Mouse (Mus musculus): Measurements from ENCODE around the gene Prkce.

Gene Prkce

DNA sequence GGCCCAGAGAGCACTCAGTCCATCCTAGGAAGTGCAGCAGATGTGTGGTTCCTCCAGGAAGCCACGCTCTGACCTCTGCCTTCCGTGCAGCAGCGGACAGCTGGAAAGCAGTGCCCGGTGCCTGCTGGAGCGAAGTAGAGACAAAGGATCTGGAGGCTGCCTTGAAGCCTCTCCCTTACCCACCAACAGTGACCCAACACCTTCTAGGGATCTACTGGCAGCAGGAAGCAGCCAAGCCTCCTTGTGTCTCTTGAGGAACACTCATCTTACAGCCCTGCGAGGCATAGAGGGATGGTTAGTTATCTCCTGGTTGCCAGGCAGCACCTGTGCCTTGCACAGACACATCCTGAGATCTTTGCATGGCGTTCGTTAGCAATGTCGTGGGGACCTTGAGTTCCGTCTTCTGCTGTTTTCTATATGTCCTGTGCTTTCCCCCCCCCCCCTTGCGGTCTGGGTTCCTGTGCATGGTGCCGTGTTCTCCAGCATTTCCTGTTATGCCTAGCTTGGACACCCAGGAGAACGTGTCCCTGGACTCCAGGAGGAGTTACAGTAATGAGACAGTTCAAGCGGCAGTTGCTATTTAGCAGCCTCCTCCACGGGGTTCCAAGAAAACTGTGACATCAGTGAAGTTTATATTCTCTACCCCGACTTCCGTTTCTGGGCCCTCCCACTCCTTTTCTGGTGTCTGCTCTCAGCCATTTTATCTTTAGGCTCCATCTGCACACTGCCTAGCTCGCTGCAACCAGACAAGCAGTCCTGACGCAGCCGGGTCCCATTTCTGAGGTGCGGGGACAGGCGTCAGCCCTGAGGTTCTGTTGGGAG lies 133.4 kb downstream of the Prkce start:
- DNase-seq (ENCODE audit: low spot score in 2 of 2) = peak; percentile 68 to 84

GRCm38 (mm10) chr17:86302266-86302665 lies 134.7 kb downstream of the Prkce start:
- peak; percentile 36 to 51 for DNase-seq (ENCODE audit: low spot score in 2 of 2)

- no peak for DNase-seq (ENCODE audit: low spot score in 2 of 2)
Observed at GRCm38 (mm10) chr17:86302861-86303331, 135.3 kb downstream of the Prkce start.

- DNase-seq (ENCODE audit: low spot score in 2 of 2) = no peak
Observed at GRCm38 (mm10) chr17:86303401-86304243, 136.0 kb downstream of the Prkce start.

DNA sequence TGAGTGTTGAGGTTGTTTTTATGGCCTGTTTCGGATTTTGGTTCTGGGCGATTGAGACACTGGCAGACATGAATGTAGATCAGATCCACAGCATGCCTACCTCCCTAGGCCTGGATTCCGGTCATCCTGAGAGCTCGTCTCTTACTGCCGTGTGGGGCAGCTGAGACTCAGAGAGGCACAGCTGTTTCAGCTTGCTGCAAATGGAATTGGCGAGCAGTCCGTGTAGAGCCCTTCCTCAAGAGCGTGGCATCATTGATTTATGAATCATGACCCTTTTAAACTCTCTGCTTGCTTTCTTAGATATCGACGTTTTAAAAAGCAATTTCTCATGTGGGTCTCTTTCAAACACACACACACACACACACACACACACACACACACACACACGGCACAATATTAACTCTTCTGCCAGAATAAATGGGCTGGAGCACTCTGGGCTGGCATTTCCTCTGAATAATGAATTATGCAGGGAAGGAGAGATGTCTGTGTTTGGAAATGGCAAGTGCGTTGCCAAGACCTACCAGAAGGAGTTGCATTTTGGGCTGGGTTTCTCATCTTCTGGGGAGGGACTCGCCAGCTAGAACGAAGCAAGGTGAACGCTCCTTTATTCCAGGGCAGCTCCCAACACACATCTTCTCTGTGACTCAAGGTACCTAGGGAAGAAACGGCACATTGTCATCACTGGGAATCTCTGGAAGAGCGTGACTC lies 137.5 kb downstream of the Prkce start:
- DNase-seq (ENCODE audit: low spot score in 2 of 2) = no peak

- no peak for DNase-seq (ENCODE audit: low spot score in 2 of 2)
Observed at GRCm38 (mm10) chr17:86306161-86306560, 138.6 kb downstream of the Prkce start.

DNA sequence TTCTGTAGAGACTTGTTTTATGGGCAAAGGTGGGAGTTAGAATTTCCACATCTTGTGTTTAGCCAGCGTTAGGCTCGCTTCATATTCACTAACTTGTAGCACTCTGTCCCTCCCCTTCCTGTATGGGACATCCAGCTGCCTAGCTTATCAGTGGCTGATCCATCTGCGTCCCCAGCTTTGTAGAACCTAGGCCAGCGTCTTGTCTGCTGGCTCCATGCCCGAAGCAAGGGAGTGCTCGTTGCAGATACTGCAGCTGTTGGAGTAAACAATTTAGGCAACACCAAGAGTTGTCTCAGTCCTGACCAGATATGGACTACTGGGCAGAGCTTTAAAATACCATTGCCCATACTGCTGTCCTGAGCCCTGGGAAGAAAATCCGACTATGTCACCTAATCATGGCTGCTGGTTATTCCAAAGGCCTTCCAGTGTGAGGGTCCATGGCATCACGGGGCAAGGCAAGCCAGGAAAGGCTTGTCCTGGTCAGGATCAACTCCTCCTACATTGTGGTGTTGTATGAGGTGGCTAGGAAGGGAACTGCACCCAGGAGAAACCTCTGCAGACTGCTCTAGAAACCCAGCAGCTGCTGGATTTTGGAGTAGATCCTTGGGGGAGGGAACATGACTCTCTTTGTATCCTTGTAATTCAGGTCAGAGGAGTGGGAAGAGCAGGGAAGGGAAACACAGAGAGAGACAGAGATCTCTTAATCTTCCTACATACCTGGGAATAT lies 146.0 kb downstream of the Prkce start:
- no peak for DNase-seq (ENCODE audit: low spot score in 2 of 2)

DNA sequence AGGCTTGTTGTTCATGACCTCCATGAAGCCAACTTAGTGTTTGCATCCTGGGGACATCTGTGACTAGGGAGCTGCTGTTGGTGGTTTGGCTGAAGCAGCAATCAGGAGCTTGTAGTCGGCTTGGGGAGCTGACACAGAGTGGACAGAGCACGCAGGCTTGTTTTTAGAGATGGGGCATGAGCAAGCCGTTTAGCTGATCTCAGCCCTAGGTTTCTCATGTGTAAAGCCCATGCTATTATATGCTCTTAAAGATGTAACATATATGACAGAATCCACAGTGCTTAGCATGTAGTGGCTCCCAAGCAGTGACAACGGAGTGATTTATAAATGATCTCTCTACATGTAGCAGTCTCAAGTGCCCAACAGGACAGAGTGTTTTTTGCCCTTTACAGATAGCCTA lies 148.3 kb downstream of the Prkce start:
- DNase-seq (ENCODE audit: low spot score in 2 of 2) = no peak

GRCm38 (mm10) chr17:86316771-86317170 lies 149.2 kb downstream of the Prkce start:
- no peak for DNase-seq (ENCODE audit: low spot score in 2 of 2)

DNA sequence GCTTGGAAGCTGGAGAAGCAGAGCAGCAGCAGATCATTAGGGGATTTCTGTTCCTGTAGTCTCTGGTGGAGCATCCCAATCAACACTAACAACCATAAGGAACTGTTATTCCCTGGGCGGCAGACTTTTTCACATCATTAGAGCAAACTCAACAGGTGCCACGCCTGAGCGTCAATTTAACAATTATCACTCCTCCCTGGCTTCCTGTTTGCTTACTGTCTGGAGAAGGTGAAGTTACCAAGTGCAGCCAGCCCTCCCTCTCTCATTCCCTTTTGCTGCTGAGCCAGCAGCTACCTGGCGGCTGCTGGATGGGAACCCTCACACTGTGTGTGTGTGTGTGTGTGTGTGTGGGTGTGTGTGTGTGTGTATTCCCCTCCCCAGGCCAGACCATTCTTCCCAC lies 149.6 kb downstream of the Prkce start:
- DNase-seq (ENCODE audit: low spot score in 2 of 2) = no peak

- DNase-seq (ENCODE audit: low spot score in 2 of 2) = peak; percentile 62 to 84
Observed at GRCm38 (mm10) chr17:86319967-86320602, 152.5 kb downstream of the Prkce start.

GRCm38 (mm10) chr17:86322840-86323239 lies 155.3 kb downstream of the Prkce start:
- DNase-seq (ENCODE audit: low spot score in 2 of 2) = no peak

- no peak for DNase-seq (ENCODE audit: low spot score in 2 of 2)
Observed at GRCm38 (mm10) chr17:86323310-86323709, 155.7 kb downstream of the Prkce start.

GRCm38 (mm10) chr17:86323909-86324686 lies 156.5 kb downstream of the Prkce start:
- no peak for DNase-seq (ENCODE audit: low spot score in 2 of 2)

DNA sequence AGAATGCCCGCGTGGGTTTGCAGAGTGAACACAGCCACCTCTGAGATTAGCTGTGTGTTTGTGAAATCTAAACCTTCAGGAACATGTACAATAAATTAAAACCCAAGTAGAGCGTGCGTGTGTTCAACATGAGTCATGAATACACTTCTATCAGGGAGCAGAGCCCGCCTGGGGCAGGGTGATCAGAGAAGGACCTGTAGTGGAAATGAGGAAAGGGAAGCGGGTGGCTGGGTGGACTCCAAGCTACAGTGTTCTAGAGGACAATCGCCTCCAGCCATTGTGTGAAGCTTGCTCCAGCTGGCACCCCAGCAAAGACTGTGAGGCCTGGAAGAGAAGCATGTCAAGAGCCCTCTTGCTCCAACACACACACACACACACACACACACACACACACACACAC lies 157.2 kb downstream of the Prkce start:
- no peak for DNase-seq (ENCODE audit: low spot score in 2 of 2)

GRCm38 (mm10) chr17:86325317-86325716 lies 157.7 kb downstream of the Prkce start:
- no peak for DNase-seq (ENCODE audit: low spot score in 2 of 2)

DNA sequence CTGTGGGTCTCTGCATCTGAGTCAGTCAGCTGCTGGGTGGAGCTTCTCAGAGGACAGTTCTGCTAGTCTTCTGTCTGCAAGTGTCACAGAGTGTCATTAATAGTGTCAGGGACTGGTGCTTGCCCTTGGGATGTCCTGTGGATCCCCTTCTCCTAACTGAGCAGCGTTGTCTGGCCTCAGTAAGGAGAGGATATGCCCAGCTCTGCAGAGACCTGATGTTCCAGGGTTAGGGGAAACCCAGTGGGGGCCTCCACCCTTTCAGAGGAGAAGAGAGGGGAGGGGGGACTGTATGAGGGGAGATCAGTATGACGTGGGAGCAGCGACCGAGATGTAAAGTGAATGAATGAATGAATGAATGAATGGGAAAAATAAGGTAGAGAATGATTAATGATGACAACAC lies 160.4 kb downstream of the Prkce start:
- DNase-seq (ENCODE audit: low spot score in 2 of 2) = no peak

DNA sequence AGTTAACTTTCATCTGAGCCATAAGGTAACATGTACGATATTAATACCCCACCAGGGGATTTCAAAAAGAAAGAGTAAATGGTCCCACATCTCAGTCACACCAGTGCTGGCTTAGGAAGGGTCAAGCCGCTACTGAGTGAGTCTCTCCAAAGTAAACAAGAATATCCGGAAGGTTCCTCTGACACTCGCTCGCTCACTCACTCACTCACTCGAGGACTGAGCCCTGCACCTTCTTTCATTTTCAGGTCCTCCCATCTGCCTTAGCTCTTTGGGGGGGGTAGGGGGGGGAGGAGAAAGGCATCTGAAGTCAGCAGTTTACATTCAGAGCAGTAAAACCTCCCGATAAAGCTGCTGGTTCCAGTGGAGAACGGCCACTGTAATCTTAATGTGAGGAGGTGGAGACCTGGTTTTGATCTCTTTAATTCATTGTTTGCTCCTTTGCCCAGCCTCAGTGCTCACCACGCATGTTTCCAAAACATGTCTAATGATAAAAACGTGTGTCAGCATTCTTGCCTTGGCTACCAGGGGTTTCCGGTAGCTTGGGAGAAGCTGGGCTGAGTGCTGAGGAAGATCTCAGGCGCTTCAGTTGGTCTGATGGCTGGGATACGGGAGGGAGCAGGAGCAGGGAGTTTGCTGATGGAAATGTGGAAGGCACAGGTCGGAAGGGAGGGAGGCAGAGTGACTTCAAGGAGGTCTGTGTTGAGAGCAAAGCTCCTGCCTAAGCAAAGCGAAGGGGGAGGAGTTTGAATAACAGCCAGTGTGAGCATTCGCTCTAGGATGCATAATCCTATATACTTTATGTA lies 161.9 kb downstream of the Prkce start:
- no peak for DNase-seq (ENCODE audit: low spot score in 2 of 2)
